Mouse (Mus musculus) spleen, adult 18-20 months (tissue): ENCODE measurements around the gene Fignl2.

Experiments used
- DNase-seq, 2 experiments: peaks; one replicate each; pipeline ENCODE4 v3.0.0; 2022; ENCODE audit warnings: mixed read lengths in 2 of 2

Fignl2 gene

GRCm38 (mm10) chr15:101092829-101093648 lies 14.7 kb upstream of the Fignl2 start:
- no peak for DNase-seq

GRCm38 (mm10) chr15:101092121-101092828 lies 13.9 kb upstream of the Fignl2 start:
- DNase-seq: no peak

GRCm38 (mm10) chr15:101091551-101091950 lies 13.2 kb upstream of the Fignl2 start:
- no peak for DNase-seq

- DNase-seq: no peak
Observed at GRCm38 (mm10) chr15:101088291-101088690, 9.9 kb upstream of the Fignl2 start.

- DNase-seq: no peak
Observed at GRCm38 (mm10) chr15:101086956-101087355, 8.6 kb upstream of the Fignl2 start.

GRCm38 (mm10) chr15:101086451-101086850 lies 8.1 kb upstream of the Fignl2 start:
- no peak for DNase-seq

- no peak for DNase-seq
Observed at GRCm38 (mm10) chr15:101084499-101084898, 6.1 kb upstream of the Fignl2 start.

- no peak for DNase-seq
Observed at GRCm38 (mm10) chr15:101082236-101082635, 3.9 kb upstream of the Fignl2 start.

GRCm38 (mm10) chr15:101081035-101081548 lies 2.7 kb upstream of the Fignl2 start:
- DNase-seq: no peak

GRCm38 (mm10) chr15:101080031-101080520 lies 1.7 kb upstream of the Fignl2 start:
- DNase-seq: no peak

GRCm38 (mm10) chr15:101078731-101079156 lies 377 bp upstream of the Fignl2 start:
- DNase-seq: peak; percentile 33 to 48

GRCm38 (mm10) chr15:101077001-101077812 lies 1.2 kb downstream of the Fignl2 start:
- no peak for DNase-seq

GRCm38 (mm10) chr15:101076071-101077000 lies 2.0 kb downstream of the Fignl2 start:
- no peak for DNase-seq

GRCm38 (mm10) chr15:101075656-101076055 lies 2.7 kb downstream of the Fignl2 start:
- no peak for DNase-seq

GRCm38 (mm10) chr15:101075150-101075549 lies 3.2 kb downstream of the Fignl2 start:
- DNase-seq: no peak

- DNase-seq: no peak
Observed at GRCm38 (mm10) chr15:101074067-101074466, 4.3 kb downstream of the Fignl2 start.

- DNase-seq: no peak
Observed at GRCm38 (mm10) chr15:101072736-101073135, 5.6 kb downstream of the Fignl2 start.

GRCm38 (mm10) chr15:101070762-101071161 lies 7.6 kb downstream of the Fignl2 start:
- DNase-seq: no peak

GRCm38 (mm10) chr15:101069641-101070190 lies 8.7 kb downstream of the Fignl2 start:
- no peak for DNase-seq

- DNase-seq: no peak
Observed at GRCm38 (mm10) chr15:101068671-101069070, 9.7 kb downstream of the Fignl2 start.

GRCm38 (mm10) chr15:101068029-101068428 lies 10.3 kb downstream of the Fignl2 start:
- DNase-seq: no peak
